Mouse (Mus musculus) forebrain, embryonic 14.5 days (tissue): Measurements from ENCODE around the gene Map3k20. TPM values are rescaled to one million over a fixed set of nuclear protein-coding genes. Genes with fewer than 3 reads are reported as not detected.

Experiments used
- ATAC-seq: fragments of 200-750 bp; cut with Nextera tagmentation; 2 replicates; pipeline ENCODE4 v1.8.0; 2017; ENCODE audit warnings: mild to moderate bottlenecking, moderate library complexity
- DNase-seq: peaks from one replicate; pipeline ENCODE4 v3.0.0-alpha.2; 2015; ENCODE audit warnings: low spot score
- H3K27ac ChIP-seq: fragments of 300-500 bp; sonication (generic); 2 replicates; pipeline ENCODE4 v1.5.1; 2014; ENCODE audit warnings: low read depth, mild to moderate bottlenecking, control low read depth, low read length, moderate library complexity
- H3K27me3 ChIP-seq: fragments of 300-500 bp; sonication (generic); replicated peaks from 2 replicates; pipeline ENCODE4 v1.6.1; 2014; ENCODE audit warnings: low read length, control low read depth, mixed read lengths; ENCODE audit not compliant: control insufficient read depth, insufficient read depth
- H3K36me3 ChIP-seq: fragments of 300-500 bp; sonication (generic); 2 replicates; pipeline ENCODE4 v1.6.1; 2014; ENCODE audit warnings: low read length, control low read depth; ENCODE audit not compliant: control insufficient read depth, insufficient read depth
- H3K4me1 ChIP-seq: fragments of 300-500 bp; sonication (generic); 2 replicates; pipeline ENCODE4 v1.6.1; 2014; ENCODE audit warnings: antibody characterized with exemption, low read length, control low read depth; ENCODE audit not compliant: control insufficient read depth, insufficient read depth
- H3K4me2 ChIP-seq: fragments of 300-500 bp; sonication (generic); 2 replicates; pipeline ENCODE4 v1.6.1; 2014; ENCODE audit warnings: mild to moderate bottlenecking, control low read depth, low read length
- H3K4me3 ChIP-seq: fragments of 300-500 bp; sonication (generic); 2 replicates; pipeline ENCODE4 v1.5.1; 2014; ENCODE audit warnings: low read depth, low read length, control low read depth
- H3K9ac ChIP-seq: fragments of 300-500 bp; sonication (generic); 2 replicates; pipeline ENCODE4 v1.6.1; 2014; ENCODE audit warnings: mild to moderate bottlenecking, low read length, control low read depth, moderate library complexity
- H3K9me3 ChIP-seq: fragments of 300-500 bp; sonication (generic); replicated peaks from 2 replicates; pipeline ENCODE4 v1.6.1; 2016; ENCODE audit warnings: low read length, control low read depth, mixed read lengths; ENCODE audit not compliant: control insufficient read depth
- WGBS: fragments of 180-500 bp; shearing (Covaris S2); extraction: QIAGEN DNeasy Blood & Tissue Kit; methylation state at CpG from one replicate; pipeline ENCODE4 v1.1.7; 2014; 5-methylcytosine and 5-hydroxymethylcytosine counted together
- polyA plus RNA-seq: library from polyadenylated mRNA; unstranded; fragments of >200 nt; fragmentation: Nextera tagmentation; extraction: Ambion mirVana; gene quantifications from 2 replicates; pipeline ENCODE4 v1.2.1, GENCODE M21; 2014

The Map3k20 gene
- polyA plus RNA-seq = 4.0 and 5.0 TPM in 2 replicates

GRCm38 (mm10) chr2:72285256-72285887 is at the start of gene Map3k20:
Map3k20 (plus strand) TSS chr2:72285637.
- H3K27ac ChIP-seq = no peak within 1 kb of the TSS
- DNase-seq (peak; percentile 70), ATAC-seq (peak; percentile 73)
- peak within 1 kb of the TSS; percentile 98 for H3K4me2 ChIP-seq
- H3K9ac ChIP-seq = peak within 1 kb of the TSS; percentile 84
- peak within 1 kb of the TSS; percentile 74 for H3K4me3 ChIP-seq
- H3K27me3 ChIP-seq = no peaks in the 10 kb centered on the region; the same call in 1 of the 2 replicates
- WGBS = 2% methylated on average over 50 of the region's 50 CpGs
- H3K9me3 ChIP-seq = no peaks in the 10 kb centered on the region
- no peaks in the 10 kb centered on the region for H3K36me3 ChIP-seq
- H3K4me1 ChIP-seq = no peaks in the 10 kb centered on the region

GRCm38 (mm10) chr2:72238421-72238820 is 47.0 kb upstream of the Map3k20 start:
- H3K4me2 ChIP-seq = no peak overlapping the region
- no peaks in the 10 kb centered on the region for H3K27me3 ChIP-seq
- H3K9ac ChIP-seq = no peak overlapping the region
- H3K4me1 ChIP-seq = peaks cover 9% of the 10 kb centered on the region; the same call in 1 of the 2 replicates
- no peak for DNase-seq
- no peak overlapping the region for H3K27ac ChIP-seq
- no peak overlapping the region for H3K4me3 ChIP-seq
- no peaks in the 10 kb centered on the region for H3K36me3 ChIP-seq
- no peak for ATAC-seq
- 92% methylated on average over 2 of the region's 2 CpGs for WGBS
- H3K9me3 ChIP-seq = no peaks in the 10 kb centered on the region

GRCm38 (mm10) chr2:72238925-72239324 is 46.5 kb upstream of the Map3k20 start:
- no peak for ATAC-seq

GRCm38 (mm10) chr2:72239456-72239855 is 46.0 kb upstream of the Map3k20 start:
- WGBS = 93% methylated on average over 8 of the region's 8 CpGs
- H3K4me2 ChIP-seq = no peak overlapping the region
- ATAC-seq (no peak), DNase-seq (no peak)
- H3K4me3 ChIP-seq = no peak overlapping the region
- peaks cover 9% of the 10 kb centered on the region; the same call in 1 of the 2 replicates for H3K4me1 ChIP-seq
- H3K9ac ChIP-seq = no peak overlapping the region
- H3K36me3 ChIP-seq = no peaks in the 10 kb centered on the region
- no peaks in the 10 kb centered on the region for H3K27me3 ChIP-seq
- H3K27ac ChIP-seq = no peak overlapping the region
- no peaks in the 10 kb centered on the region for H3K9me3 ChIP-seq

More at GRCm38 (mm10) chr2:72238925-72239324, 46.5 kb upstream of the Map3k20 start:
- no peak overlapping the region for H3K27ac ChIP-seq
- H3K9me3 ChIP-seq = no peaks in the 10 kb centered on the region
- no peaks in the 10 kb centered on the region for H3K36me3 ChIP-seq
- H3K4me3 ChIP-seq = no peak overlapping the region
- H3K4me2 ChIP-seq = no peak overlapping the region
- DNase-seq = no peak
- no peaks in the 10 kb centered on the region for H3K27me3 ChIP-seq
- no peak overlapping the region for H3K9ac ChIP-seq
- whole genome bisulfite sequencing = 53% methylated on average over 11 of the region's 11 CpGs
- peaks cover 9% of the 10 kb centered on the region; the same call in 1 of the 2 replicates for H3K4me1 ChIP-seq

DNA sequence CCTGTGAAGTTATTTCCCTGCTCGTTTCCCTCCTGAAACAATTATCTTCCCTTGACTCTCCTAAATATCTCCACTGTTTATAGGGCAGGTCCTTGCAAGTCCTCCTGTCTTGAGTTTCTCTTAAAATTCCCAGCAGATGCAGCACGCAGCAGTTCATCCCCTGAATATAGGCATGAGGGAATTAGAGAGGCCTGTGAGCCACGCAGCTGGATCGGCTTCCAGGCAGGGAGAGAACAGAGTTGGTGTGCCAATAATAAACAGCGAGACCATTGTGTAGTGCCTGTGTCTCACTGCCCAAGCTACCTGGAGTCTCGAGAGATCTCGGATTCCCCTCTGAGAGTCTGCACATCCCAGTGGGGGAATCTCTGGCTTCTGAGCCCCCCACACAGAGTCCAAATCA is 45.4 kb upstream of the Map3k20 start:
- Histone ChIP-seq H3K36me3 (no peaks in the 10 kb centered on the region), H3K27ac (no peak overlapping the region), H3K4me1 (peaks cover 9% of the 10 kb centered on the region; the same call in 1 of the 2 replicates), H3K4me3 (no peak overlapping the region), H3K9me3 (no peaks in the 10 kb centered on the region), H3K27me3 (no peaks in the 10 kb centered on the region), H3K4me2 (no peak overlapping the region), H3K9ac (no peak overlapping the region)
- no peak for DNase-seq
- ATAC-seq = no peak
- 53% methylated on average over 7 of the region's 7 CpGs for WGBS

DNA sequence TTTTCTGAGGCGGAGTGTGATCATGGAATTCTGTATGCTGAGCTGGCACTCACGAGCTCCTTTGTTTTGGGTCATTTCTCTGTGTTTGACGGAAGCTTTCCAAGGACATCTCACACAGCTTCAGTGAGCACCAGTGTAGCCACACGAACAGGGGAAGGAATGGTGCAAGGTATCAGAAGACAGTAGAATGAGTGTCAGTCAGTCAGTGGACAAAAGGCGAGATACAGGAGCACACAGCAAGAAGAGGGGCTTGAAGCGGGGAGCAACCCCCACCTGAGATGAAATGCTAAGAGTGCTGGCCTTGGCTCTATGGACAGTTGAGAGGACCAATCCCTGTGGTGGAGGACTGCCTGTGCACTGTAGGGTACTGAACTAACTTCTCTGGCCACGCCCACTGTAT is 44.7 kb upstream of the Map3k20 start:
- DNase-seq = no peak
- Histone ChIP-seq H3K4me1 (peaks cover 7% of the 10 kb centered on the region; the same call in 1 of the 2 replicates), H3K27ac (no peak overlapping the region), H3K9ac (no peak overlapping the region), H3K4me3 (no peak overlapping the region), H3K27me3 (no peaks in the 10 kb centered on the region), H3K4me2 (no peak overlapping the region), H3K36me3 (no peaks in the 10 kb centered on the region), H3K9me3 (no peaks in the 10 kb centered on the region)
- 76% methylated on average over 7 of the region's 7 CpGs for WGBS
- no peak for ATAC-seq

DNA sequence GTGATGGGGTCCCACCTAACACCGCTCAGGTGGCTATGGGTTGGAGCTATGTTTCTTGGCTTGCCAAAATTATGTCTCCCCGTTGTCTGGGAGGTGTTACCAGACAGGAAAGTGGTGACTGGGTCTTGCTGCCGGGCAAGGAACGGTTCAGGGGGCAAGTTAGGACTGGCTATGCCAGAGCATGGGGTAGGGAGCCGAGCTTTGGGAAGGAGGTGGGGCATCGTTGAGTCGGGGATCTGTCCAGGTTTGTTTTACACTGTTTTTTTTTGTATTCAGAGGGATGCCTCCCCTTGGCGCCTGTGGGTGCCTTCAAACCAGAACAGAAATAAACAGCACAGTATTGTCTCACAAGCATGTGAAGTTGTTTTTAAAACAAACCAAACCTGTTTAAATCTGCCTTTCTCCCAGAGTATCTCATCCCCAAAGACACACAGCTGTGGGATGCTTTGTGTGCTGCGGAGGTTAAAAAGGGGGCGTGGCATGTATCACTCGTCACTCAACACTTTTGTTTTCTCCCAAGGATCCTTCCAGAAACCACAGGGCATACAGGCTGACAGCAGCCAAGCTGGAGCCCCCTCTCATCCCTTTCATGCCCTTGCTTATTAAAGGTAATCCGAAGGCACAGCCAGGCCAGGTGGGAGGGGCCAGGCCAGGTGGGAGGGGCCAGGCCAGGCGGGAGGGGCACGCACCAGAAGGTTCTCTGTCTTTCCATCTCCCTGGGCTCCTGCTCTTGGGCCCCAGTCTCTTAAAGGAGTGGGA is 43.5 kb upstream of the Map3k20 start:
- Histone ChIP-seq H3K4me3 (no peak overlapping the region), H3K4me1 (0 out of 2 replicates have a peak, but pooled peaks cover 7% of the 10 kb centered on the region), H3K4me2 (peak overlapping the region; percentile 0; the same call in 1 of the 2 replicates), H3K27me3 (no peaks in the 10 kb centered on the region), H3K9me3 (no peaks in the 10 kb centered on the region), H3K36me3 (no peaks in the 10 kb centered on the region), H3K9ac (no peak overlapping the region), H3K27ac (no peak overlapping the region)
- DNase-seq (no peak), ATAC-seq (no peak; the same call in 1 of the 2 replicates)
- 48% methylated on average over 14 of the region's 14 CpGs for WGBS

- no peak overlapping the region for H3K4me3 ChIP-seq
- DNase-seq = no peak
- H3K4me1 ChIP-seq = 0 out of 2 replicates have a peak, but pooled peaks cover 7% of the 10 kb centered on the region
- no peak overlapping the region for H3K9ac ChIP-seq
- no peaks in the 10 kb centered on the region for H3K9me3 ChIP-seq
- no peaks in the 10 kb centered on the region for H3K27me3 ChIP-seq
- 26% methylated on average over 12 of the region's 12 CpGs for WGBS
- H3K27ac ChIP-seq = no peak overlapping the region
- no peak overlapping the region for H3K4me2 ChIP-seq
- no peak for ATAC-seq
- no peaks in the 10 kb centered on the region for H3K36me3 ChIP-seq
Observed at GRCm38 (mm10) chr2:72242910-72243675, 42.3 kb upstream of the Map3k20 start.
